Mouse (Mus musculus) central nervous system, embryonic 14 days (tissue): ENCODE data around the gene Scin. TPM values are rescaled to one million over a fixed set of nuclear protein-coding genes. Genes with fewer than 3 reads are reported as not detected.

Experiments used
- polyA plus RNA-seq: library from polyadenylated mRNA; depleted of rRNA; stranded (reverse); fragments of >200 nt; gene quantifications from 2 replicates; pipeline ENCODE4 v1.2.3, GENCODE M21; 2012; rRNA removed

Scin gene
- 0.23 and 4.3 TPM in 2 replicates for polyA plus RNA-seq

GRCm38 (mm10) chr12:40133573-40134271 is at the start of gene Scin:
Gene Scin (minus strand): TSS chr12:40134228.

GRCm38 (mm10) chr12:40037876-40038463 is 96.1 kb downstream of the Scin start, which contains the start of gene Arl4a:
Gene Arl4a (minus strand): TSS chr12:40038025.

Other genes with a start within 250 kb of the Scin start
- 43.7 and 44.8 TPM in 2 replicates for gene Arl4a, start 96.2 kb downstream of the Scin start, polyA plus RNA-seq
- gene Lsmem1, start 65.3 kb upstream of the Scin start, polyA plus RNA-seq = 0.14 and 0.46 TPM in 2 replicates
- 54.0 and 62.1 TPM in 2 replicates for gene Ifrd1, start 114.3 kb upstream of the Scin start, polyA plus RNA-seq